ENCODE assay signal across 10 mouse cellular contexts in genomic region chr10:121873063-121873489, GRCm38 (mm10).
DNase-seq lines count a peak whose midpoint lies in the region; ATAC-seq lines count a peak whose summit lies in the region.
"Had no signal": no experiment of that assay in that cellular context is flagged by ENCODE, and none has a peak within 500 bp of the region (broad histone marks: within the 10 kb centered on the region; RNA-seq: fewer than 3 reads in every experiment).

No protein-coding gene starts in this region.

- no peak for DNase-seq in forebrain, embryonic 10.5 days (ENCODE audit: extremely low spot score, low spot score)
- peak; percentile 58 for DNase-seq in brain, adult 2 months (ENCODE audit: low read depth, low spot score)
- peak; percentile 75 for DNase-seq in intestine, embryonic 14.5 days (ENCODE audit: low spot score)
- no peak for DNase-seq in gastrocnemius, postnatal 25 days
- no peak for DNase-seq in frontal cortex, postnatal 25 days (ENCODE audit: low spot score in 2 of 2)

- 66% methylated on average over 4 of the region's 4 CpGs for WGBS in forebrain, embryonic 16.5 days
- WGBS in forebrain, embryonic 10.5 days: 71% methylated on average over 4 of the region's 4 CpGs
- 13% methylated on average over 4 of the region's 4 CpGs for WGBS in intestine, embryonic 14.5 days
- 8% methylated on average over 4 of the region's 4 CpGs for WGBS in limb, embryonic 13.5 days

- no peaks in the 10 kb centered on the region for H3K4me1 ChIP-seq in forebrain, embryonic 16.5 days (replicated peaks; ENCODE audit: control insufficient read depth, insufficient read depth, low read length)
- H3K4me1 ChIP-seq in forebrain, embryonic 10.5 days: peaks cover 15% of the 10 kb centered on the region
- H3K4me1 ChIP-seq in intestine, embryonic 14.5 days (replicated peaks; ENCODE audit: control insufficient read depth, insufficient read depth, low read length): peaks cover 12% of the 10 kb centered on the region
- H3K4me1 ChIP-seq in limb, embryonic 13.5 days: peaks cover 41% of the 10 kb centered on the region

- H3K4me3 ChIP-seq in forebrain, embryonic 16.5 days (replicated peaks; ENCODE audit: low read length): no peak overlapping the region
- no peak overlapping the region for H3K4me3 ChIP-seq in forebrain, embryonic 10.5 days
- H3K4me3 ChIP-seq in intestine, embryonic 14.5 days (ENCODE audit: low read depth, low read length): no peak overlapping the region
- no peak overlapping the region for H3K4me3 ChIP-seq in limb, embryonic 13.5 days
- H3K4me3 ChIP-seq: erythroblast, embryonic 14.5 days; heart, embryonic 15.5 days had no signal

- H3K27me3 ChIP-seq in forebrain, embryonic 16.5 days (replicated peaks; ENCODE audit: control insufficient read depth, insufficient read depth, low read length): no peaks in the 10 kb centered on the region
- no peaks in the 10 kb centered on the region for H3K27me3 ChIP-seq in forebrain, embryonic 10.5 days (ENCODE audit: poor library complexity, severe bottlenecking)
- no peaks in the 10 kb centered on the region for H3K27me3 ChIP-seq in intestine, embryonic 14.5 days (replicated peaks; ENCODE audit: control insufficient read depth, insufficient read depth, low read length)
- no peaks in the 10 kb centered on the region for H3K27me3 ChIP-seq in limb, embryonic 13.5 days
- H3K27me3 ChIP-seq: heart, embryonic 15.5 days had no signal

- H3K36me3 ChIP-seq in forebrain, embryonic 16.5 days (ENCODE audit: control insufficient read depth, insufficient read depth): peaks cover 12% of the 10 kb centered on the region
- peaks cover 21% of the 10 kb centered on the region for H3K36me3 ChIP-seq in forebrain, embryonic 10.5 days (replicated peaks)
- H3K36me3 ChIP-seq in intestine, embryonic 14.5 days (ENCODE audit: control insufficient read depth, insufficient read depth, low read length): 0 out of 2 replicates have a peak, but pooled peaks cover 12% of the 10 kb centered on the region
- peaks cover 11% of the 10 kb centered on the region for H3K36me3 ChIP-seq in limb, embryonic 13.5 days

- peak overlapping the region; percentile 0; the same call in 1 of the 2 replicates for H3K27ac ChIP-seq in forebrain, embryonic 16.5 days (ENCODE audit: low read length)
- no peak overlapping the region for H3K27ac ChIP-seq in forebrain, embryonic 10.5 days
- peak overlapping the region; percentile 48 for H3K27ac ChIP-seq in intestine, embryonic 14.5 days (ENCODE audit: low read depth)
- H3K27ac ChIP-seq in limb, embryonic 13.5 days: peak overlapping the region; percentile 61
- H3K27ac ChIP-seq: heart, embryonic 15.5 days had no signal

- no peak overlapping the region for H3K4me2 ChIP-seq in forebrain, embryonic 16.5 days (ENCODE audit: low read length)
- H3K4me2 ChIP-seq in intestine, embryonic 14.5 days (ENCODE audit: low read length): no peak overlapping the region
- no peak overlapping the region for H3K4me2 ChIP-seq in limb, embryonic 13.5 days (replicated peaks)
- H3K4me2 ChIP-seq: heart, embryonic 15.5 days had no signal

- ATAC-seq in forebrain, embryonic 16.5 days: no peak
- ATAC-seq in intestine, embryonic 14.5 days (replicated peaks; ENCODE audit: low FRiP score, low TSS enrichment, low read depth): peak; percentile 86
- ATAC-seq in limb, embryonic 13.5 days (ENCODE audit: low FRiP score, low read depth): peak; percentile 70
- no peak for ATAC-seq in granulocyte monocyte progenitor cell, adult 5-6 weeks (replicated peaks; ENCODE audit: poor library complexity, severe bottlenecking)

- no peak overlapping the region for H3K9ac ChIP-seq in forebrain, embryonic 16.5 days (replicated peaks; ENCODE audit: low read depth, low read length)
- no peak overlapping the region for H3K9ac ChIP-seq in intestine, embryonic 14.5 days (ENCODE audit: low read length)
- H3K9ac ChIP-seq in limb, embryonic 13.5 days: no peak overlapping the region
- H3K9ac ChIP-seq: heart, embryonic 15.5 days had no signal

- H3K9me3 ChIP-seq in forebrain, embryonic 16.5 days (ENCODE audit: control insufficient read depth, low read length): no peaks in the 10 kb centered on the region; the same call in 1 of the 2 replicates
- H3K9me3 ChIP-seq in forebrain, embryonic 10.5 days: peaks cover 5% of the 10 kb centered on the region; the same call in 1 of the 2 replicates
- peaks cover 5% of the 10 kb centered on the region; the same call in 1 of the 2 replicates for H3K9me3 ChIP-seq in intestine, embryonic 14.5 days (ENCODE audit: control insufficient read depth, low read length)
- no peaks in the 10 kb centered on the region; the same call in 1 of the 2 replicates for H3K9me3 ChIP-seq in limb, embryonic 13.5 days
- H3K9me3 ChIP-seq: heart, embryonic 15.5 days had no signal

Comparison
In these comparisons a context has a peak if more than half of its experiments do, and no peak if none do; other contexts are left out.
1. ATAC-seq: peak in intestine, embryonic 14.5 days (single experiment) and limb, embryonic 13.5 days (single experiment); none in forebrain, embryonic 16.5 days (single experiment) and granulocyte monocyte progenitor cell, adult 5-6 weeks (single experiment).
2. DNase-seq: peak in brain, adult 2 months (single experiment) and intestine, embryonic 14.5 days (single experiment); none in forebrain, embryonic 10.5 days (single experiment), gastrocnemius, postnatal 25 days (single experiment) and frontal cortex, postnatal 25 days (0 of 2).